ENCODE assay signal across 26 mouse cellular contexts in genomic region chr10:21241557-21242222, GRCm38 (mm10). TPM values are rescaled to one million over a fixed set of nuclear protein-coding genes. Genes with fewer than 3 reads are reported as not detected.
DNase-seq lines count a peak whose midpoint lies in the region; ATAC-seq and TF ChIP-seq lines count a peak whose summit lies in the region.
"Had no signal": no experiment of that assay in that cellular context is flagged by ENCODE, and none has a peak within 500 bp of the region (broad histone marks: within the 10 kb centered on the region; RNA-seq: fewer than 3 reads in every experiment).

No protein-coding gene starts in this region.

- H3K27ac ChIP-seq in liver, embryonic 11.5 days (ENCODE audit: low read depth, low read length), result peak overlapping the region; percentile 65
- H3K27ac ChIP-seq in liver, postnatal 0 days (ENCODE audit: low read depth), result 0 out of 2 replicates have a peak overlapping the region, but pooled peaks have one; percentile 7
- H3K27ac ChIP-seq: embryonic facial prominence, embryonic 15.5 days; heart, adult 2 months; heart, embryonic 13.5 days; layer of hippocampus, adult 2 months; limb, embryonic 13.5 days; midbrain, embryonic 10.5 days; stomach, postnatal 0 days had no signal

- peak; percentile 47 for DNase-seq in G1E (ENCODE audit: low spot score)
- DNase-seq in liver, embryonic 11.5 days (ENCODE audit: low spot score), result no peak
- no peak for DNase-seq in liver, postnatal 0 days
- DNase-seq in spleen, postnatal 36 days (ENCODE audit: low spot score in 2 of 2), result no peak
- no peak for DNase-seq in right cerebral cortex, postnatal 10 days (ENCODE audit: low spot score in 2 of 2)
- DNase-seq in retina, postnatal 1 day, result no peak
- DNase-seq in urinary bladder, postnatal 10 days (ENCODE audit: low spot score), result no peak
- DNase-seq: adrenal gland, postnatal 14 days; cerebellum, adult 9-10 months; gastrocnemius, postnatal 25 days; heart, adult 2 months; heart, postnatal 14 days; kidney, postnatal 25 days; lung, embryonic 14.5 days; thymus, postnatal 14 days had no signal

- TF ChIP-seq CTCF in G1E (IDR thresholded peaks at IDR 0.05; ENCODE audit: low read depth, low read length), result no peak
- no peak for TF ChIP-seq CTCF in liver, postnatal 0 days (IDR thresholded peaks at IDR 0.05; ENCODE audit: low read depth)

- no peaks in the 10 kb centered on the region for H3K9me3 ChIP-seq in G1E (replicated peaks)
- H3K9me3 ChIP-seq in liver, embryonic 11.5 days (ENCODE audit: control insufficient read depth, low read length), result no peaks in the 10 kb centered on the region
- H3K9me3 ChIP-seq in liver, postnatal 0 days (ENCODE audit: low read length), result no peaks in the 10 kb centered on the region
- H3K9me3 ChIP-seq: embryonic facial prominence, embryonic 15.5 days; heart, embryonic 13.5 days; limb, embryonic 13.5 days; midbrain, embryonic 10.5 days had no signal

- WGBS in liver, embryonic 11.5 days, result 56% methylated on average over 6 of the region's 6 CpGs
- 57% methylated on average over 6 of the region's 6 CpGs for WGBS in liver, postnatal 0 days (ENCODE audit: insufficient replicate concordance)

- peak; percentile 80 for ATAC-seq in G1E (ENCODE audit: extremely low read depth, insufficient number of reproducible peaks, low FRiP score, poor library complexity, severe bottlenecking)
- peak; percentile 78 for ATAC-seq in common myeloid progenitor, adult 5-6 weeks (replicated peaks; ENCODE audit: low read depth, poor library complexity, severe bottlenecking)
- ATAC-seq in liver, embryonic 11.5 days (replicated peaks; ENCODE audit: low FRiP score), result peak; percentile 89
- ATAC-seq in liver, postnatal 0 days, result peak; percentile 76
- ATAC-seq: forebrain, embryonic 14.5 days; intestine, postnatal 0 days; midbrain, embryonic 16.5 days had no signal

- no peaks in the 10 kb centered on the region for H3K27me3 ChIP-seq in G1E (ENCODE audit: insufficient read depth, low read length)
- H3K27me3 ChIP-seq in liver, embryonic 11.5 days (replicated peaks; ENCODE audit: control insufficient read depth, insufficient read depth, low read length), result no peaks in the 10 kb centered on the region
- H3K27me3 ChIP-seq in liver, postnatal 0 days (ENCODE audit: insufficient read depth, low read length), result no peaks in the 10 kb centered on the region
- H3K27me3 ChIP-seq: embryonic facial prominence, embryonic 15.5 days; heart, embryonic 13.5 days; limb, embryonic 13.5 days had no signal

- H3K4me2 ChIP-seq in liver, embryonic 11.5 days, result peak overlapping the region; percentile 13
- H3K4me2 ChIP-seq in liver, postnatal 0 days (ENCODE audit: low read depth, low read length), result peak overlapping the region; percentile 33
- H3K4me2 ChIP-seq: embryonic facial prominence, embryonic 15.5 days; heart, embryonic 13.5 days; limb, embryonic 13.5 days; lung, embryonic 14.5 days had no signal

- TF ChIP-seq EP300 in liver, postnatal 0 days (IDR thresholded peaks at IDR 0.05; ENCODE audit: low read depth), result peak; percentile 95

- peak overlapping the region; percentile 32; the same call in 1 of the 2 replicates for H3K9ac ChIP-seq in liver, embryonic 11.5 days (ENCODE audit: low read depth, low read length)
- H3K9ac ChIP-seq in liver, postnatal 0 days (replicated peaks), result no peak overlapping the region
- H3K9ac ChIP-seq: embryonic facial prominence, embryonic 15.5 days; heart, embryonic 13.5 days; limb, embryonic 13.5 days; lung, embryonic 14.5 days had no signal

- H3K36me3 ChIP-seq in G1E (replicated peaks), result no peaks in the 10 kb centered on the region
- no peaks in the 10 kb centered on the region for H3K36me3 ChIP-seq in liver, embryonic 11.5 days (ENCODE audit: control insufficient read depth, insufficient read depth, low read length)
- H3K36me3 ChIP-seq in liver, postnatal 0 days (replicated peaks; ENCODE audit: insufficient read depth, low read length), result no peaks in the 10 kb centered on the region
- H3K36me3 ChIP-seq: embryonic facial prominence, embryonic 15.5 days; heart, embryonic 13.5 days; limb, embryonic 13.5 days; midbrain, embryonic 10.5 days had no signal

- peaks cover 86% of the 10 kb centered on the region for H3K4me1 ChIP-seq in G1E (ENCODE audit: insufficient read depth, low read depth, low read length)
- peaks cover 18% of the 10 kb centered on the region; the same call in 1 of the 2 replicates for H3K4me1 ChIP-seq in liver, embryonic 11.5 days (replicated peaks; ENCODE audit: control insufficient read depth, insufficient read depth, low read length)
- peaks cover 5% of the 10 kb centered on the region for H3K4me1 ChIP-seq in liver, postnatal 0 days (ENCODE audit: insufficient read depth)
- H3K4me1 ChIP-seq: embryonic facial prominence, embryonic 15.5 days; heart, embryonic 13.5 days; limb, embryonic 13.5 days; midbrain, embryonic 10.5 days had no signal

- no peak overlapping the region; the same call in 1 of the 2 replicates for H3K4me3 ChIP-seq in G1E (ENCODE audit: low read depth, low read length)
- no peak overlapping the region for H3K4me3 ChIP-seq in liver, embryonic 11.5 days (ENCODE audit: low read depth, low read length)
- no peak overlapping the region for H3K4me3 ChIP-seq in liver, postnatal 0 days (ENCODE audit: low read depth, low read length)
- H3K4me3 ChIP-seq: embryonic facial prominence, embryonic 15.5 days; heart, adult 2 months; heart, embryonic 13.5 days; layer of hippocampus, adult 2 months; limb, embryonic 13.5 days; midbrain, embryonic 10.5 days; myocyte had no signal

RNA-seq across cellular contexts. Expression of gene Hbs1l, which starts 54.1 kb away (rescaled TPM):
- total RNA-seq in G1E (2014; fragmentation: Nextera tagmentation), result 153 and 180 TPM in 2 replicates
- total RNA-seq in G1E (2017), result 150 and 153 TPM in 2 replicates
- 52.5 and 132 TPM in 2 replicates for polyA plus RNA-seq in G1E (2012)
- 92.0 and 96.5 TPM in 2 replicates for total RNA-seq in common myeloid progenitor, adult 5-6 weeks (2017)
- 107 and 127 TPM in 2 replicates for polyA plus RNA-seq in liver, embryonic 11.5 days (2014; fragmentation: Nextera tagmentation; extraction: Ambion mirVana)
- polyA plus RNA-seq in liver, postnatal 0 days (2015; fragmentation: Nextera tagmentation; extraction: Ambion mirVana), result 45.4 and 50.9 TPM in 2 replicates
